Mouse (Mus musculus): ENCODE measurements around the gene Slc52a3. TPM values are rescaled to one million over a fixed set of nuclear protein-coding genes. Genes with fewer than 3 reads are reported as not detected.

Slc52a3 gene
- polyA plus RNA-seq, 1 experiment from 2014 or later = 16.3 TPM

- Histone ChIP-seq H3K27ac (no peak overlapping the region), H3K4me3 (replicated peaks) (no peak overlapping the region), H3K4me1 (peaks cover 6% of the 10 kb centered on the region), H3K9me3 (replicated peaks) (peaks cover 7% of the 10 kb centered on the region), H3K4me2 (no peak overlapping the region), H3K36me3 (no peaks in the 10 kb centered on the region), H3K27me3 (peaks cover 68% of the 10 kb centered on the region), H3K9ac (no peak overlapping the region)
- WGBS = 73% methylated on average over 5 of the region's 5 CpGs
- ATAC-seq (replicated peaks; ENCODE audit: low FRiP score) = no peak
Observed at GRCm38 (mm10) chr2:152030986-152031385, 34.7 kb downstream of the Slc52a3 start.

DNA sequence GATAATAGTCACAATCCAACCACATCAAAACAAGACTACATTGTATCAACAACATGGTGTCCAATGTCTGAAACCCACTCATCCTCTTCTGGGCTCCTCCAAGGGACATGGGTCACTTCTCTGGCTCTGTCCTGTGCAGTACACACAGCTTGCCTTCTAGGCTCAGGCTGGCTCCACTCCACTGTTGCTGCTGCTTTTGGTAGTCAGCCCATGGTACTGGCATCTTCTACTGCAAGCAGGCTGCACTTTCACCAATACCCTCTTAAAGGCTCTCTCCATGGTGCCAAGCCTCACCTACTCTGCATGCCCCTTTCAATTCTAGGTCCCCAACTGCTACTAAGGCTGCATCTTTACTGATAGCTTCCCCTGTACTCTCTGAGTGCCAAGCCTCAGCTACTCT, 43.8 kb downstream of the Slc52a3 start:
- H3K9ac ChIP-seq = no peak overlapping the region
- H3K27me3 ChIP-seq = peaks cover 45% of the 10 kb centered on the region
- ATAC-seq (replicated peaks; ENCODE audit: low FRiP score) = no peak

DNA sequence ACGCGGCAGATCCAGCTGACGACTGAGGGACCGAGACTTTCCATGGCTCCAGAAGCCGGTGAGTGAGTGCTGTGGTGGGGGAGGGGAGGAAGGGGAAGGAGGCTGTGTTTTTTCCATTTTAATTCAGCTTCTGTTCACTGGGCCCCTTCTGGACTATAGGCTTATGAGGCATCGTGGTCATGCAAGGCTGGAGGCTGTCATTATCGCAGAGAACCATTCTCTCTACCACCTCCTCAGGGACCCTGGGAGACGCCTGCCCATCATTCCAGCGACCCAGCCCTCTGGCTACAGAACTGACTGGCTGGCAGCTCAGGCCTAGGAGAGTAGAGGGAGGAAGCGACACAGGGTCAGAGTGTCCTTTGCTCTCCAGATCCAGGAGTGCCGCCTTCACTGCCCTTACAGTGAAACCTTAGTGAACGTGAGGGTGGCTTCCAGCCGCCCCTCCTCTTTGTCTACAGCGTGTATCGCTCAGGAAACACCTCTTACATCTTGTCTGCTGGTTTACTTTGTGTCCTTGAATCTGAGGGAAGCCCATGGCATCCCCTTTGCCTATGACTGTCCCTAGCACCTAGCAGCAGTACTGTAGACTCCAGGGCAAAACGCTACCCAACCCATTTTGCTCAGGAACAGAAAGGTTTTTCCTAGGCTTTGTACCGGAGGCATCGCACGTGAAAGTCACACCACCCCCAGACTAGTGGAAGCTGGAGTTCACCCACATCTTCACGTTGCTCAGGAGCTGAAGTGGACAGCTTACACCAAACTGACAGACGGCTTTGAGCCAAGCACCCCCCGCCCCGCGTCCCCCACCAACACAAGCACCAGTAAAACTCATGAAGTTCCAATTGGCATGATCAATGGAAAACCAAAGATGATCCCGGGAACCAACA, 51.0 kb downstream of the Slc52a3 start:
- Histone ChIP-seq H3K27me3 (peaks cover 91% of the 10 kb centered on the region), H3K4me1 (peaks cover 39% of the 10 kb centered on the region), H3K4me3 (replicated peaks) (peak overlapping the region; percentile 50; the same call in 1 of the 2 replicates), H3K36me3 (no peaks in the 10 kb centered on the region), H3K27ac (no peak overlapping the region), H3K4me2 (peak overlapping the region; percentile 94; the same call in 1 of the 2 replicates), H3K9me3 (replicated peaks) (no peaks in the 10 kb centered on the region), H3K9ac (no peak overlapping the region)
- WGBS = 2% methylated on average over 25 of the region's 25 CpGs
- 0 out of 2 replicates have a peak, but pooled peaks have one; percentile 9 for ATAC-seq (replicated peaks; ENCODE audit: low FRiP score)

More for the DNA sequence above, 43.8 kb downstream of the Slc52a3 start:
- no peaks in the 10 kb centered on the region for H3K4me1 ChIP-seq
- H3K4me2 ChIP-seq = no peak overlapping the region
- H3K4me3 ChIP-seq (replicated peaks) = no peak overlapping the region
- peaks cover 7% of the 10 kb centered on the region for H3K9me3 ChIP-seq (replicated peaks)
- H3K27ac ChIP-seq = no peak overlapping the region
- no peaks in the 10 kb centered on the region for H3K36me3 ChIP-seq

GRCm38 (mm10) chr2:152048003-152048980, 52.0 kb downstream of the Slc52a3 start:
- Histone ChIP-seq H3K4me2 (peak overlapping the region; percentile 94), H3K4me3 (replicated peaks) (peak overlapping the region; percentile 50), H3K9me3 (replicated peaks) (no peaks in the 10 kb centered on the region), H3K27me3 (peaks cover 96% of the 10 kb centered on the region), H3K9ac (peak overlapping the region; percentile 42), H3K27ac (no peak overlapping the region), H3K4me1 (peaks cover 39% of the 10 kb centered on the region), H3K36me3 (no peaks in the 10 kb centered on the region)
- WGBS = 1% methylated on average over 62 of the region's 82 CpGs
- ATAC-seq (replicated peaks; ENCODE audit: low FRiP score) = peak; percentile 63

DNA sequence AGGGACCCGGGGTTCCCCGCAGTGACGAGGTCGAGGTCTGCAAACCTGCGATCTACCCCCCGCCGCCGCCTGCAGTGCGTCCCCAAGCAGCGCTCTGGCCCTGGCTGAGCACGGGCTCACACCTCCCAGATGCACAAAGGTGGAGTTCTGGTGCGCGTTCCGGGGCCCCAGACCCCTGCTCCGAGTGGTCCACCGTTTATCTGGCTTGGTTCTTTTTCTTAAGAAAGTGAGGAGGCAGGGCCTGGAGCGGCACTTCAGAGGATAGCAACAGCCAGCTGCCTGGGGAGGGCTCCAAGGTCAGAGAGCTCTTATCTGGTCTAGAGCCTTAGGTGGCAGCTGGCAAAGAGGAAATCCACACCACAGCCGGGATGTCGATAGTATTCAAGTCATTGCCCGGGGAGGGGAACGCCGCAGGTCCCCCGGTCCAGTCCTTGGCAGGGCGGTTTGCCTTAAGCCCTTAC, 52.7 kb downstream of the Slc52a3 start:
- 1% methylated on average over 24 of the region's 24 CpGs for WGBS
- Histone ChIP-seq H3K4me2 (peak overlapping the region; percentile 94), H3K4me1 (peaks cover 39% of the 10 kb centered on the region), H3K4me3 (replicated peaks) (peak overlapping the region; percentile 50), H3K27me3 (peaks cover 96% of the 10 kb centered on the region), H3K9me3 (replicated peaks) (no peaks in the 10 kb centered on the region), H3K36me3 (no peaks in the 10 kb centered on the region), H3K27ac (no peak overlapping the region), H3K9ac (peak overlapping the region; percentile 42; the same call in 1 of the 2 replicates)
- ATAC-seq (replicated peaks; ENCODE audit: low FRiP score) = peak; percentile 31; the same call in 1 of the 2 replicates

GRCm38 (mm10) chr2:152049611-152050270, 53.4 kb downstream of the Slc52a3 start:
- Histone ChIP-seq H3K4me1 (peaks cover 39% of the 10 kb centered on the region), H3K36me3 (no peaks in the 10 kb centered on the region), H3K27me3 (peaks cover 93% of the 10 kb centered on the region), H3K27ac (no peak overlapping the region), H3K4me3 (replicated peaks) (peak overlapping the region; percentile 50; the same call in 1 of the 2 replicates), H3K9ac (no peak overlapping the region), H3K4me2 (peak overlapping the region; percentile 94), H3K9me3 (replicated peaks) (no peaks in the 10 kb centered on the region)
- no peak for ATAC-seq (replicated peaks; ENCODE audit: low FRiP score)
- 6% methylated on average over 13 of the region's 13 CpGs for WGBS

GRCm38 (mm10) chr2:152050316-152050715, 54.0 kb downstream of the Slc52a3 start:
- peaks cover 39% of the 10 kb centered on the region for H3K4me1 ChIP-seq
- peaks cover 88% of the 10 kb centered on the region for H3K27me3 ChIP-seq
- H3K4me3 ChIP-seq (replicated peaks) = no peak overlapping the region
- 6% methylated on average over 7 of the region's 7 CpGs for WGBS
- H3K27ac ChIP-seq = no peak overlapping the region
- ATAC-seq (replicated peaks; ENCODE audit: low FRiP score) = no peak
- H3K36me3 ChIP-seq = no peaks in the 10 kb centered on the region
- H3K9me3 ChIP-seq (replicated peaks) = no peaks in the 10 kb centered on the region
- no peak overlapping the region for H3K9ac ChIP-seq
- no peak overlapping the region for H3K4me2 ChIP-seq

GRCm38 (mm10) chr2:152051985-152052384, 55.7 kb downstream of the Slc52a3 start:
- 83% methylated on average over 3 of the region's 3 CpGs for WGBS

DNA sequence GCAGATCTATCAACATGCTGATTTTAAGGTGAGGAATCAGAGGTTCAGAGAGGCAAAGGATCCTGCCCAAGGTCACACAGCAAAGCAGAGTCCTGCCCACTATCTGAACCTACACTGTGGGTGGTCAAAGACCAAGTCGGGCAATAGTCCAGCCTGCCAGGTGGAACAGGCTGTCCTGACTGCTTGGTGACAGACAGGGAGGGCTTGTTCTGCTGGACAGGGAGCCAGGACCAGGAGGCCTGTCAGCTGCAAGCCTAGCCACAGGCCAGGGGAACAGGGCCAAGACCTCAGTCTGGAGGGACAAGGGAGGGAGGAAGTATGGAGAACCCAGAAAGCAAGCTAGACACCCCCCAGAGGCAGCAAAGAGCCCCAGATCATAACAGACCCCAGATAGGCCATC, 59.1 kb downstream of the Slc52a3 start:
- WGBS = 65% methylated on average over 1 of the region's 1 CpGs
- Histone ChIP-seq H3K27ac (no peak overlapping the region), H3K9me3 (replicated peaks) (no peaks in the 10 kb centered on the region), H3K4me1 (0 out of 2 replicates have a peak, but pooled peaks cover 5% of the 10 kb centered on the region), H3K9ac (no peak overlapping the region), H3K4me3 (replicated peaks) (no peak overlapping the region), H3K27me3 (peaks cover 65% of the 10 kb centered on the region), H3K36me3 (no peaks in the 10 kb centered on the region), H3K4me2 (no peak overlapping the region)
- no peak for ATAC-seq (replicated peaks; ENCODE audit: low FRiP score)

More at GRCm38 (mm10) chr2:152051985-152052384, 55.7 kb downstream of the Slc52a3 start:
- H3K9ac ChIP-seq = no peak overlapping the region
- H3K4me2 ChIP-seq = no peak overlapping the region
- ATAC-seq (replicated peaks; ENCODE audit: low FRiP score) = no peak
- H3K4me3 ChIP-seq (replicated peaks) = no peak overlapping the region
- no peak overlapping the region for H3K27ac ChIP-seq
- peaks cover 39% of the 10 kb centered on the region for H3K4me1 ChIP-seq
- peaks cover 81% of the 10 kb centered on the region for H3K27me3 ChIP-seq
- H3K36me3 ChIP-seq = no peaks in the 10 kb centered on the region
- no peaks in the 10 kb centered on the region for H3K9me3 ChIP-seq (replicated peaks)

DNA sequence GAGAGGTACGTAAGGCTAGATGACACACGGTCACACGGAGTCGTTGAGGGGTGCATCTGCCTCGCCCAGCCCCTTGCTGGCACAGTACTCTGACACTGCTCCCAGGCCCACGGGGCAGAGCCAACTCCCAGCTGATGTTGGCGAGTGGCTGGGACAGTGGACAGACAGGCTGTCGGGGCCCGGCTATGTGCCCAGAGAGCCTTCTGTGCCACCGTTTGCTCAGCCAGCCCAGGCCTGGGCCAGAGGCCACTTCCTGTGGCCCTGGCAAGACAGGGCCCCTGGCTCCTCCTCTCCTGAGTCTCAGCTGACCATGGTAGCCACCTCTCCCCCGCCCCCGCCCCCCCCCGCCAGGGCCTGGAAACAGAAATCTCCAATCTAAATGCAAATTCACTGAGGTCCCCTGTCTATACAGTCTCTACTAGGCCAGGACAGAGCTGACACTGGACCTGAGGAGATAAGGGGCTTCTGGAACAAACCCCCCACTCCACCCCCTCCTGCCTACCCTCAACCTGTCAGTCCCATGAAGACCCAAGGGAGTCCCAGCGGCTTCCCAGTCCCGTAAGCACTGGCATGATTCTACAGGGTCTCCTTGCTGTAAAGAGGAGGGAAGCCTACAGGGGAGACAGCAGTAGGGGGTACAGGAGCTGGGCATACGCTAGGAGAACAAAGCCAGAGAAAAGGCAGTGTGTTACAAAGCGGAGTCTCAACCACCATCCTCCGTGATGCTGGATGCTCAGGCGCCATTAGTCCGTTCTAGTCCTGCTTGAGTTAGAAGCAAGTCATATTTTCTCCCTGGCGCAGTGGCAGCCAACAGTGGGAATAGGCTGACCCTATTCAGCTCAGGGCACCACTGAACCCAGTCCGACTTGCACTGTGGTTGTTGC, 60.3 kb downstream of the Slc52a3 start:
- ATAC-seq (replicated peaks; ENCODE audit: low FRiP score) = no peak
- Histone ChIP-seq H3K27ac (no peak overlapping the region), H3K4me2 (no peak overlapping the region), H3K27me3 (peaks cover 55% of the 10 kb centered on the region), H3K9me3 (replicated peaks) (no peaks in the 10 kb centered on the region), H3K9ac (no peak overlapping the region), H3K36me3 (no peaks in the 10 kb centered on the region), H3K4me1 (0 out of 2 replicates have a peak, but pooled peaks cover 2% of the 10 kb centered on the region), H3K4me3 (replicated peaks) (no peak overlapping the region)
- WGBS = 70% methylated on average over 21 of the region's 22 CpGs
